Mouse (Mus musculus): ENCODE data around the gene Gm10118.

GRCm38 (mm10) chr10:63951481-63951880 is 24.2 kb upstream of the Gm10118 start:
- TF ChIP-seq CTCF (IDR thresholded peaks at IDR 0.05; ENCODE audit: low read depth) (no peak), EP300 (optimal IDR thresholded peaks at IDR 0.05) (no peak)
